Mouse (Mus musculus) heart, embryonic 16.5 days (tissue): ENCODE data around the gene Dph2. TPM values are rescaled to one million over a fixed set of nuclear protein-coding genes. Genes with fewer than 3 reads are reported as not detected.

Experiments used
- ATAC-seq: fragments of 200-750 bp; cut with Nextera tagmentation; replicated peaks from 2 replicates; pipeline ENCODE4 v1.8.0; 2017; ENCODE audit warnings: moderate number of reproducible peaks; ENCODE audit not compliant: insufficient read depth, low FRiP score; ENCODE audit errors: extremely low read depth
- H3K27ac ChIP-seq: fragments of 300-500 bp; sonication (generic); 2 replicates; pipeline ENCODE4 v1.5.1; 2014; ENCODE audit warnings: mild to moderate bottlenecking, low read length, control low read depth, moderate library complexity
- H3K27me3 ChIP-seq: fragments of 300-500 bp; sonication (generic); 2 replicates; pipeline ENCODE4 v1.6.1; 2014; ENCODE audit warnings: low read length, mixed read lengths; ENCODE audit not compliant: control insufficient read depth, insufficient read depth
- H3K36me3 ChIP-seq: fragments of 300-500 bp; sonication (generic); 2 replicates; pipeline ENCODE4 v1.6.1; 2014; ENCODE audit not compliant: control insufficient read depth, insufficient read depth
- H3K4me1 ChIP-seq: fragments of 300-500 bp; sonication (generic); 2 replicates; pipeline ENCODE4 v1.6.1; 2014; ENCODE audit warnings: low read length, mixed read lengths; ENCODE audit not compliant: control insufficient read depth, insufficient read depth
- H3K4me2 ChIP-seq: fragments of 300-500 bp; sonication (generic); 2 replicates; pipeline ENCODE4 v1.6.1; 2014; ENCODE audit warnings: low read depth, mild to moderate bottlenecking, control low read depth, low read length
- H3K4me3 ChIP-seq: fragments of 300-500 bp; sonication (generic); 2 replicates; pipeline ENCODE4 v1.5.1; 2014; ENCODE audit warnings: mild to moderate bottlenecking, control low read depth, low read length
- H3K9ac ChIP-seq: fragments of 300-500 bp; sonication (generic); 2 replicates; pipeline ENCODE4 v1.6.1; 2014; ENCODE audit warnings: low read length, control low read depth
- H3K9me3 ChIP-seq: fragments of 300-500 bp; sonication (generic); replicated peaks from 2 replicates; pipeline ENCODE4 v1.6.1; 2016; ENCODE audit warnings: low read length; ENCODE audit not compliant: control insufficient read depth
- WGBS: fragments of 180-500 bp; shearing (Covaris S2); extraction: QIAGEN DNeasy Blood & Tissue Kit; methylation state at CpG from one replicate; pipeline ENCODE4 v1.1.7; 2014; 5-methylcytosine and 5-hydroxymethylcytosine counted together
- polyA plus RNA-seq: library from polyadenylated mRNA; unstranded; fragments of >200 nt; fragmentation: Nextera tagmentation; extraction: Ambion mirVana; gene quantifications from 2 replicates; pipeline ENCODE4 v1.2.1, GENCODE M21; 2015

Dph2 gene
- polyA plus RNA-seq, 1 experiment from 2014 or later, result 12.5 TPM

DNA sequence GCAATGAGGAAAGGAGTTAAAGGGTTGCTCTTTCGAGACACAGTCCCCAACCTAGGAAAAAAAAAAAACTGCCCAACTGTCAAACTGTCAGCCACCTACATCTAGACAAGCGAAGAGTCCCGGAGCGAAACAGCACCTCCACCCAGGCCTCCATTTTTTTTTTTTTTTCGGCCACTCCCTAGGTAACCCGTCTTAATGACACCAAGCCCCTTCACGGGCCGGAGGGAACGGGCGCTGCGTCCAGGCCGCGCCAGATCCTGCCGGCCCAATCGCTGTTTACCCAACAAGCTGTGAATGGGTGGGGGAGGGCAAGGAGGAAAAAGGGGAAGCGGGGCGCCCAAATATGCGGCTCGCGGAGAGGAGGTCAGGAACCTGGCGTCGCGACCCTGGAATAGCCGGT is 5.2 kb downstream of the Dph2 start:
- ATAC-seq, result no peak
- Histone ChIP-seq H3K4me1 (peaks cover 21% of the 10 kb centered on the region), H3K27ac (peak overlapping the region; percentile 33; the same call in 1 of the 2 replicates), H3K4me2 (peak overlapping the region; percentile 86), H3K9ac (peak overlapping the region; percentile 90), H3K9me3 (no peaks in the 10 kb centered on the region), H3K27me3 (no peaks in the 10 kb centered on the region), H3K36me3 (peaks cover 19% of the 10 kb centered on the region), H3K4me3 (peak overlapping the region; percentile 89)
- 1% methylated on average over 24 of the region's 24 CpGs for WGBS

DNA sequence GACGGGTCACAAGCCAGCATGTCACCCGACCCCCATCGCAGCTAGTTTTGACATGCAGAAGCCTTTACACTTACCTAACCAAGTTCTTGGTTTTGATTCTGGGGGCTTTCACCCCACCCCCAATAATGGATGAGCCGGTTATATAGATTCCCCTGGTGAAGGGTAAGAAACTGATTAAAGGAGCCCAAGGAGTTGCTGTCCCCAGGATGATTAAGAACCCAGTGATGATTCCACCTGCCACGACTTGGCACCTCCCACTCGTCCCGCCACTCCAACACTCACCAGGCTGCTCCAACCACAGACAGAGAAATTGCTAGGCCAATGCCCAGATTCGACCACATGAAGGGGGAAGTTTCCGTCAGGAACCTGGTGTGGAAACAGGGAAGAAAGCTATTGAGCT is 5.8 kb downstream of the Dph2 start:
- peak overlapping the region; percentile 90; the same call in 1 of the 2 replicates for H3K9ac ChIP-seq
- peak overlapping the region; percentile 89 for H3K4me3 ChIP-seq
- peaks cover 17% of the 10 kb centered on the region for H3K4me1 ChIP-seq
- ATAC-seq, result no peak
- H3K4me2 ChIP-seq, result peak overlapping the region; percentile 86
- no peak overlapping the region for H3K27ac ChIP-seq
- H3K27me3 ChIP-seq, result no peaks in the 10 kb centered on the region
- H3K9me3 ChIP-seq, result no peaks in the 10 kb centered on the region
- 80% methylated on average over 9 of the region's 9 CpGs for WGBS
- H3K36me3 ChIP-seq, result peaks cover 19% of the 10 kb centered on the region

GRCm38 (mm10) chr4:117885093-117885492 is 6.7 kb downstream of the Dph2 start:
- ATAC-seq, result no peak
- H3K27ac ChIP-seq, result no peak overlapping the region
- peaks cover 16% of the 10 kb centered on the region for H3K4me1 ChIP-seq
- peaks cover 19% of the 10 kb centered on the region for H3K36me3 ChIP-seq
- no peak overlapping the region for H3K9ac ChIP-seq
- no peaks in the 10 kb centered on the region for H3K9me3 ChIP-seq
- H3K27me3 ChIP-seq, result no peaks in the 10 kb centered on the region
- 93% methylated on average over 10 of the region's 10 CpGs for WGBS
- no peak overlapping the region for H3K4me3 ChIP-seq
- H3K4me2 ChIP-seq, result no peak overlapping the region

- Histone ChIP-seq H3K9ac (no peak overlapping the region), H3K27ac (no peak overlapping the region)
These were observed 7.7 kb downstream of the Dph2 start for GRCm38 (mm10) chr4:117884146-117884545.

GRCm38 (mm10) chr4:117882701-117883691 is 8.8 kb downstream of the Dph2 start, which contains the start of gene B4galt2:
B4galt2 (minus strand) TSS chr4:117883487.
- WGBS, result 2% methylated on average over 86 of the region's 103 CpGs
- Histone ChIP-seq H3K9me3 (no peaks in the 10 kb centered on the region), H3K4me3 (peak within 1 kb of the TSS; percentile 79), H3K27me3 (no peaks in the 10 kb centered on the region), H3K36me3 (peaks cover 15% of the 10 kb centered on the region), H3K27ac (0 out of 2 replicates have a peak within 1 kb of the TSS, but pooled peaks have one; percentile 30), H3K4me2 (peak within 1 kb of the TSS; percentile 62), H3K4me1 (peaks cover 19% of the 10 kb centered on the region), H3K9ac (peak within 1 kb of the TSS; percentile 85)
- ATAC-seq, result peak; percentile 53

More at GRCm38 (mm10) chr4:117884146-117884545, 7.7 kb downstream of the Dph2 start:
- no peak overlapping the region for H3K4me3 ChIP-seq
- peaks cover 16% of the 10 kb centered on the region for H3K4me1 ChIP-seq
- 88% methylated on average over 1 of the region's 1 CpGs for whole genome bisulfite sequencing
- no peak overlapping the region for H3K4me2 ChIP-seq
- H3K36me3 ChIP-seq, result peaks cover 15% of the 10 kb centered on the region
- no peaks in the 10 kb centered on the region for H3K27me3 ChIP-seq
- ATAC-seq, result no peak
- no peaks in the 10 kb centered on the region for H3K9me3 ChIP-seq

DNA sequence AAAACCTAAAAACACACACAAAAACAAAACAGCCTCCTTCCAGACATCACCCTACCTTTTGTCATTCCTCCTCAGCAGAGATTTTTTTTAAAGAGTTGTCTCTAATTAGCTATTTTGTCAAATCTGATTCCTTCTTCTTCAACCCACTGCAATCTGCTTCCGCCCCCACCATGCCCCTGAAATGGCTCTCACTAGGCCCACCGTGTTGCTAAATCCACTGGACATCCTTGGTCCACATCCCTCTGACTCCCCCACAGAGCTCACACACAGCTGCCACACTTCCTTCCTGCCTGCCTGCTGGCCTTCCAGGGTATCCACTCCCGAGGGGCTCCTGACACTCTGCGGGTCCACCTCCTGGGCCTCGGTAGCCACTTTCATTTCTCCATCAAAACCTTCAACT is 13.1 kb downstream of the Dph2 start:
- Histone ChIP-seq H3K9ac (no peak overlapping the region), H3K27me3 (no peaks in the 10 kb centered on the region), H3K9me3 (no peaks in the 10 kb centered on the region), H3K27ac (no peak overlapping the region), H3K4me2 (no peak overlapping the region), H3K4me1 (peaks cover 10% of the 10 kb centered on the region), H3K4me3 (no peak overlapping the region), H3K36me3 (peaks cover 4% of the 10 kb centered on the region; the same call in 1 of the 2 replicates)
- 58% methylated on average over 5 of the region's 5 CpGs for WGBS
- no peak for ATAC-seq

DNA sequence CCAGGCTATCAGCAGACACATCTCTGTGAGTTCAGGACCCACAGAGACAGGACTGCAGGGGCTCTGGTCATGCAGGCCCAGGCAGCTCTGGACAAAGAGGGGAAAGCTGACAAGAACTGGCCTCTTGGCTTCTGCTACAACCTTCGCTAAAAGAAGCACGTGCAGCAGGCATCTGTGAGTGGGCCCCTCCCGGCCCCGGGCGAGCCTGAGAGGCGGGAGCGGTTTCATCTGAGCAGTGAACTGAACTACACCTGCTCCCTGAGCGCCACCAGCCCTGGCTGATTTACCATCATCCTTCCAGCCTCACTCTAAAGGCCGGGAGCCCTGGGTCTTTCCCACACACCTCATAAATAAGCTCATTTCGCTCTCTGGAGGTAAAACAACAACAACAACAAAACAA is 13.5 kb downstream of the Dph2 start:
- H3K9ac ChIP-seq, result no peak overlapping the region
- no peak overlapping the region for H3K4me2 ChIP-seq
- WGBS, result 43% methylated on average over 10 of the region's 10 CpGs
- no peak overlapping the region for H3K27ac ChIP-seq
- H3K36me3 ChIP-seq, result peaks cover 4% of the 10 kb centered on the region; the same call in 1 of the 2 replicates
- H3K9me3 ChIP-seq, result no peaks in the 10 kb centered on the region
- ATAC-seq, result no peak
- no peaks in the 10 kb centered on the region for H3K27me3 ChIP-seq
- no peak overlapping the region for H3K4me3 ChIP-seq
- H3K4me1 ChIP-seq, result peaks cover 8% of the 10 kb centered on the region

- Histone ChIP-seq H3K4me2 (no peak overlapping the region), H3K27me3 (peaks cover 6% of the 10 kb centered on the region), H3K4me1 (peaks cover 6% of the 10 kb centered on the region; the same call in 1 of the 2 replicates), H3K4me3 (no peak overlapping the region), H3K36me3 (peaks cover 4% of the 10 kb centered on the region; the same call in 1 of the 2 replicates), H3K27ac (no peak overlapping the region), H3K9ac (no peak overlapping the region), H3K9me3 (no peaks in the 10 kb centered on the region)
- ATAC-seq, result no peak
- WGBS, result 92% methylated on average over 9 of the region's 9 CpGs
These were observed 18.2 kb downstream of the Dph2 start for GRCm38 (mm10) chr4:117873615-117874014.

GRCm38 (mm10) chr4:117872471-117872886 is 19.4 kb downstream of the Dph2 start, which contains the start of gene Ccdc24:
Ccdc24 (minus strand) TSS chr4:117872557.
- Histone ChIP-seq H3K4me1 (peaks cover 5% of the 10 kb centered on the region), H3K36me3 (peaks cover 4% of the 10 kb centered on the region; the same call in 1 of the 2 replicates), H3K4me2 (peak within 1 kb of the TSS; percentile 68), H3K9me3 (no peaks in the 10 kb centered on the region), H3K27me3 (peaks cover 9% of the 10 kb centered on the region), H3K9ac (peak within 1 kb of the TSS; percentile 58), H3K4me3 (peak within 1 kb of the TSS; percentile 31), H3K27ac (no peak within 1 kb of the TSS)
- ATAC-seq, result no peak; the same call in 1 of the 2 replicates
- WGBS, result 14% methylated on average over 14 of the region's 14 CpGs
